Mouse (Mus musculus) kidney, embryonic 16.5 days (tissue): ENCODE results near the gene Gm48552. TPM values are rescaled to one million over a fixed set of nuclear protein-coding genes. Genes with fewer than 3 reads are reported as not detected.

ENCODE experiments used
- ATAC-seq: fragments of 200-750 bp; cut with Nextera tagmentation; 2 replicates; pipeline ENCODE4 v1.8.0; 2017; ENCODE audit warnings: moderate TSS enrichment; ENCODE audit not compliant: low FRiP score, low TSS enrichment
- H3K27ac ChIP-seq: fragments of 300-500 bp; sonication (generic); 2 replicates; pipeline ENCODE4 v1.5.1; 2014; ENCODE audit warnings: low read length
- H3K27me3 ChIP-seq: fragments of 300-500 bp; sonication (generic); 2 replicates; pipeline ENCODE4 v1.6.1; 2014; ENCODE audit warnings: low read length, control low read depth, mixed read lengths; ENCODE audit not compliant: insufficient read depth
- H3K36me3 ChIP-seq: fragments of 300-500 bp; sonication (generic); 2 replicates; pipeline ENCODE4 v1.6.1; 2014; ENCODE audit warnings: low read length, control low read depth, mixed read lengths; ENCODE audit not compliant: insufficient read depth
- H3K4me1 ChIP-seq: fragments of 300-500 bp; sonication (generic); 2 replicates; pipeline ENCODE4 v1.6.1; 2014; ENCODE audit warnings: low read length, control low read depth, mixed read lengths; ENCODE audit not compliant: insufficient read depth
- H3K4me2 ChIP-seq: fragments of 300-500 bp; sonication (generic); replicated peaks from 2 replicates; pipeline ENCODE4 v1.6.1; 2014; ENCODE audit warnings: low read depth, low read length
- H3K4me3 ChIP-seq: fragments of 300-500 bp; sonication (generic); 2 replicates; pipeline ENCODE4 v1.5.1; 2014; ENCODE audit warnings: mild to moderate bottlenecking, low read length
- H3K9ac ChIP-seq: fragments of 300-500 bp; sonication (generic); replicated peaks from 2 replicates; pipeline ENCODE4 v1.6.1; 2014; ENCODE audit warnings: low read length
- H3K9me3 ChIP-seq: fragments of 300-500 bp; sonication (generic); 2 replicates; pipeline ENCODE4 v1.6.1; 2016; ENCODE audit warnings: low read length, control low read depth
- WGBS: fragments of 180-500 bp; shearing (Covaris S2); extraction: QIAGEN DNeasy Blood & Tissue Kit; methylation state at CpG from one replicate; pipeline ENCODE4 v1.1.7; 2014; 5-methylcytosine and 5-hydroxymethylcytosine counted together
- polyA plus RNA-seq: library from polyadenylated mRNA; unstranded; fragments of >200 nt; fragmentation: Nextera tagmentation; extraction: Ambion mirVana; gene quantifications from 2 replicates; pipeline ENCODE4 v1.2.1, GENCODE M21; 2015

Gm48552 gene
- polyA plus RNA-seq, 1 experiment from 2014 or later, result 1.4 TPM

DNA sequence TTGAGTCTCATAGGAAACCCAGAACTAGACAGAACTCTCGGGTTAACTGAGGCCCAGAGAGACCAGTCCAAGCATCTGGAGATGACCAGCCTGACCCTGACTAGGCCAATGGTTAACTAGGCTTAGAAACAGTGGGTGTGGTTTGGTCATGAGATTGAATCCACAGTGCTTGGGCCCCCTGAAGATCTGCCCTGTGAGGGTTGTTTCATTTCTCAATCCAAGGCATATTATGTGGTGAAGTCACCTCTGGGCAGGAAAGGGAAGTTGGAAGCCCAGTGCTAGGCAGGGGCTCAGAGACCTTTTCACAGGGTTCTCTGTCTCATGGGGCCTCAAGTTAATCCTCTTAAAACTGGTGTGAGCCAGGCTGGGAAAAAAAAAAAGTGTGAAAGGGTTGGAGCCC, 30.0 kb upstream of the Gm48552 start:
- peaks cover 37% of the 10 kb centered on the region for H3K4me1 ChIP-seq
- H3K4me3 ChIP-seq, result peak overlapping the region; percentile 79; the same call in 1 of the 2 replicates
- no peaks in the 10 kb centered on the region for H3K9me3 ChIP-seq
- 0 out of 2 replicates have a peak overlapping the region, but pooled peaks have one; percentile 25 for H3K27ac ChIP-seq
- H3K27me3 ChIP-seq, result peaks cover 6% of the 10 kb centered on the region
- ATAC-seq, result no peak
- no peaks in the 10 kb centered on the region for H3K36me3 ChIP-seq
- H3K4me2 ChIP-seq, result peak overlapping the region; percentile 99
- H3K9ac ChIP-seq, result peak overlapping the region; percentile 83; the same call in 1 of the 2 replicates
- 56% methylated on average over 1 of the region's 1 CpGs for WGBS

DNA sequence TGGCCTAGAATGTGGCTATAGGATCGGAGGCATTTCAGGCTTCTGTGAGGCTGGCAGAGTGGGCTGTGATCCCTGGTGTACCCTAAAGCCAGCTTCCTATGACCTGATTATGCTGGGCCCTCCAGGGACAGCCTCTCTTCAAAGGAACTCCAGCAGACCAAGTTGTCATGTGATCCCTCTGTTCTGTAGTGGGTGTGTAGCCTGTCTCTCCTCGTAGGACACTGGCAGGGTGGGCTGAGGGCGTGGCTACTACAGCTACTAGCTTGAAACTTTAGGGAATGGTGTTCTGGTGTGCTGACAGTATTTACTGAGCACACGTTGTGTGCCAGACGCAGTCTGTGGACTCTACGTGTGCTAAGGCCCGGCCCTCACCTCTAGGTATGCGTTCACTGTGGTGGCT, 28.1 kb upstream of the Gm48552 start:
- Histone ChIP-seq H3K27ac (no peak overlapping the region), H3K4me1 (peaks cover 55% of the 10 kb centered on the region)
- WGBS, result 61% methylated on average over 8 of the region's 8 CpGs

DNA sequence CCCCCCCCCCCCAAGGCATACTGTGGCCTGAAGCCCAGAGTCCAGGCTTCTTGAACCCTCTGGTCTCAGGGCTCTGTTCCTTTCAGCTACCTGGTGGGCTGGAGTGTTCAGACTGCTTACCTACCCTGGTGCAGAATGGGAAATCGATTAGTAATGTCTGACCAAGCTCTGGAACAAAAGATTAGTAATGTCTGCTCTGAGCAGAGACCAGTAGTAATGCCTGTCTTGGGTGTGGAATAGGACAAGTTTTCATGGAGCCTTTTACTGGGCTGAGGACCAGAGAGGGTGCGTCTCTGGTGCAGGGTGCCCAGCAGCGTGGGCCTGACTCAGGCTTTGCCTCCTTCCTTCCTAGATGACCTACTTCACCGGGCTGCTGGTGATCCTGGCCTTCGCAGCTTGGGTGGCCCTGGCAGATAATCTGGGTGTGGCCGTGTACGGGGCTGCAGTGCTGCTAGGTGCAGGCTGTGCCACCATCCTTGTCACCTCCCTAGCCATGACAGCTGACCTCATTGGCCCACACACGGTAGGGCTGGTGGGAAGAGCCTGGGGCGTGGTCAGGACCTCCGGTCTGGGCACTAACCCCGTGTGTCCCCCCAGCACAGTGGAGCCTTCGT, 26.4 kb upstream of the Gm48552 start:
- no peak for ATAC-seq
- no peak overlapping the region for H3K4me3 ChIP-seq

More for the DNA sequence above, 28.1 kb upstream of the Gm48552 start:
- Histone ChIP-seq H3K36me3 (no peaks in the 10 kb centered on the region), H3K9me3 (no peaks in the 10 kb centered on the region), H3K4me2 (no peak overlapping the region), H3K27me3 (peaks cover 13% of the 10 kb centered on the region), H3K9ac (no peak overlapping the region), H3K4me3 (no peak overlapping the region)
- no peak for ATAC-seq

DNA sequence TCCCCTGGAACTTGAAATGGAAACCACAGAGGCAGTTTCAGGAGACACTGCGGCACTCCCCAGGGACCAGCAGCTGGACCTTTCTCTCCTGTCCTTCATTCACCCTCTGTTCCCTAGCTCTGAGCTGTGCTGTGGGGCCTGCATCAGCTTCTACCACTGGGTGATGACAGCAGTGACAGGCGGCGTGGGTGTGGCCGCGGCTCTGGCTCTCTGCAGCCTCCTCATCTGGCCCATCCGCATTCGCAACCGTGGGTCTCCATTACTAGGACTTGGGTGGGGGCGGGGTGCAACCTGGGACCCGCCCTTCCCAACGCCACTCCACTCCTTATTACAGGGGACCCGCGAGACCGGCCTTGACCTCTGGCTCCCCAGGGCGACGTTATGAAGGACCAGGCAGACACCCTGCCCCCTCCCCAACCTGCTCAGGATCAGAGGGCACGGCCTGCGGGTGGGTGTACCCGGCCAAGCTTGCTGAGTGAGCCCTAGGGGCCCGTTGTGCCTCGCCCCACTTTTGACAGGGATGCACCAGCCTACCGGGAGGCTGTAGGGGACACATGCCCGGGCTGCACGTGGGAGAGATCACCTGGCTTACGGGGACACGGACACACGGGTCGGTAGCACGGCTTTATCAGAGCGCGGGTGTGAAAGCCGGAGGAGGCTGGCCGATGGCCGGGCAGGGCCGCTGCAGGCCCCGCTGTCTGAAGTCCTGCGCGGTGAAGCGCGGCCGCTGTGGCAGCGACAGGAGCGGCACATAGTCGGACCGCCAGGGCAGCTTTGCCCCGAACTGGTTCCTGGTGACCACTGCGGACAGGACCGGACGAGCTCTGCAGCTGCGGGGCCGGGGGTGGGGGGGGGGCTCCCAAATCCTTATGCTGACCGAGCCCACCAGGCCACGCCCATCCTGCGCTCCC, 25.1 kb upstream of the Gm48552 start:
- H3K9ac ChIP-seq, result peak overlapping the region; percentile 59
- H3K27me3 ChIP-seq, result peaks cover 13% of the 10 kb centered on the region
- WGBS, result 10% methylated on average over 50 of the region's 54 CpGs
- peak; percentile 16 for ATAC-seq
- peak overlapping the region; percentile 71 for H3K4me2 ChIP-seq
- H3K4me3 ChIP-seq, result peak overlapping the region; percentile 44
- H3K4me1 ChIP-seq, result peaks cover 36% of the 10 kb centered on the region
- no peaks in the 10 kb centered on the region for H3K9me3 ChIP-seq
- no peak overlapping the region for H3K27ac ChIP-seq
- peaks cover 23% of the 10 kb centered on the region for H3K36me3 ChIP-seq

More for the DNA sequence above, 26.4 kb upstream of the Gm48552 start:
- no peaks in the 10 kb centered on the region for H3K9me3 ChIP-seq
- H3K9ac ChIP-seq, result no peak overlapping the region
- 69% methylated on average over 12 of the region's 12 CpGs for WGBS
- no peak overlapping the region for H3K4me2 ChIP-seq
- H3K4me1 ChIP-seq, result peaks cover 47% of the 10 kb centered on the region
- H3K36me3 ChIP-seq, result peaks cover 11% of the 10 kb centered on the region
- peaks cover 13% of the 10 kb centered on the region for H3K27me3 ChIP-seq
- no peak overlapping the region for H3K27ac ChIP-seq

DNA sequence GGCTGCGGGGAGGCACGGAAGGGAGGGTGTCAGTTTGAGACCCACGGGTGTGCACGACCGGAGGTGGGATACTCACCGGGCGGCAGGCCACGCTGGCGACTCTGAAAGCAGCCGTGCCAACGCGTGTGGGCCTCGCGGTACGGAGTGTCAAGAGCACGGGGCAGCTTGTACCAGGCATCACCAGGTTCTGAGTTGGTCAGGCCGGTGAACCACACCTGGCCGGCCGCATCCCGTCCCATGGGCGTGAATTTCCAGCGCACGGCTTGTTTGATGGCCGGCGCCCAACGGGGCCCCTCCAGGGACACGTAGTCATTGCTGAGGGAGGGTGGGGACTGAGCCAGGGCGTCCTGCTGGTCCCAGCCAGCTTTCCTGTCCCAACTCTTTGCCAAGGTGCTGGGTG, 24.1 kb upstream of the Gm48552 start:
- no peak overlapping the region for H3K27ac ChIP-seq
- ATAC-seq, result no peak
- WGBS, result 6% methylated on average over 28 of the region's 28 CpGs

DNA sequence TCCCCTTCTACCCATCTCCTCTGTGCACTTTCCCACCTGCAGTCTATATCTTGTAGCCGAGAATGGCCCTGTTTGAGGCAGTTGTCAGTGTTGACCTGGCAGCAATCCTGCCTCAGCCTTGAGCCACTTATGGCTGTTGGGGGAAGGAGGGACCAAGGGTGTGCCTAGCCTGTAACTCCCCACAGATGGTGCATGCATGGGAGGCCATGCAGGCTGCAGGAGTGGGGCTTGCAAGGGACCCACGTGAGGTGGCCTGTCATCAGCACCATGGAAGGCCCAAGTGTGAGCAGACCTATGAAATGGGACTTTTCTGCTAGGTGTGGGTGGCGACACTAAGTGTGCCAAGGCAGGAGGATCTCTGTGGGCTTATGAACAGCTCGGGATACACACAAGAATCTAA, 23.7 kb upstream of the Gm48552 start:
- Histone ChIP-seq H3K27ac (no peak overlapping the region), H3K4me3 (no peak overlapping the region), H3K4me2 (peak overlapping the region; percentile 71; the same call in 1 of the 2 replicates)

More for the DNA sequence above, 24.1 kb upstream of the Gm48552 start:
- Histone ChIP-seq H3K4me2 (peak overlapping the region; percentile 71), H3K36me3 (peaks cover 33% of the 10 kb centered on the region), H3K4me1 (peaks cover 30% of the 10 kb centered on the region), H3K9ac (peak overlapping the region; percentile 59), H3K9me3 (no peaks in the 10 kb centered on the region), H3K4me3 (peak overlapping the region; percentile 44), H3K27me3 (peaks cover 13% of the 10 kb centered on the region)

DNA sequence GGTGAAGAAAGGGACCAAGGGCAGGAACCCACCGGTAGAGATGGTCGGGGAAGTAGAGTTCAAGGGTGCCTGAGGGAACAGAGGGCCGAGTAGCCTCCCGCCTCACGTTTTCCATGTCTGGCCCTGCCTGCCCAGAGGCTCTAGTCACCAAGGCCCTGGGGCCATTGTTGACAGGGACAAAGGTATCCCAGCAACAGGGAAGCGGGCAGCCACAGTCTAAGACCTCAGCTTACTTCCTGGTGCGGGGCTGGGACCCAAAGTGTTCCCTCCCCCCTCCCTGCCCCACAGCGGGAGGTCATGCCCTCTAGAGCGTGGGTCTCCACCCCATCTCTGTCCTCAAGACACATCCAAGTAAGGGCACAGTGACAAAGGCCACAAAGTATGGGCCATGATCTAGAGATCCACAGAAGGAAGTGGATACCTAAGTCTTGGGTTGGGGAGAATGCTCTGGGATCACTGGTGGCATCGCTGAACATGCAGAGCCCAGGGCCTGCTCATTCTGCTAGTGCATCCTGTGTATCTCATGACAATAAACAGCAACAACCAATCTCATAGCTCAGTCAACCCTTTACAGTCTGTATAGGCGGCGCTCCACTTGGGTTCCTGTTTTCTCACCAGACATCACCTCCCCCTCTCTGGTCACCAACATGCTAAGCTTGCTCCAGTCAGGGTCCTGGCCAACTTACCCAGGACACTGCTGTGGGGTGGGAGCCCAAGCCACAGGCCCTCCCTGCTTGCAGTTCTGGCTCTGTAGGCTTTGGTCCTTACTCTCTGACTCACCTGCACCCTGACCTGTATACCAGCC, 22.9 kb upstream of the Gm48552 start, which contains the start of gene 4930404N11Rik:
4930404N11Rik (minus strand) TSS at position 145 of the 805 bp plus-strand sequence.
- ATAC-seq, result no peak
- Histone ChIP-seq H3K36me3 (peaks cover 45% of the 10 kb centered on the region), H3K4me2 (peak within 1 kb of the TSS; percentile 71), H3K4me3 (peak within 1 kb of the TSS; percentile 44), H3K27me3 (peaks cover 13% of the 10 kb centered on the region), H3K9me3 (no peaks in the 10 kb centered on the region), H3K27ac (no peak within 1 kb of the TSS), H3K9ac (peak within 1 kb of the TSS; percentile 59), H3K4me1 (peaks cover 30% of the 10 kb centered on the region)
- 27% methylated on average over 12 of the region's 12 CpGs for WGBS

More for the DNA sequence above, 23.7 kb upstream of the Gm48552 start:
- Histone ChIP-seq H3K9me3 (no peaks in the 10 kb centered on the region), H3K4me1 (peaks cover 30% of the 10 kb centered on the region), H3K27me3 (peaks cover 13% of the 10 kb centered on the region), H3K36me3 (peaks cover 37% of the 10 kb centered on the region), H3K9ac (no peak overlapping the region)
- WGBS, result 34% methylated on average over 4 of the region's 4 CpGs
- no peak for ATAC-seq

DNA sequence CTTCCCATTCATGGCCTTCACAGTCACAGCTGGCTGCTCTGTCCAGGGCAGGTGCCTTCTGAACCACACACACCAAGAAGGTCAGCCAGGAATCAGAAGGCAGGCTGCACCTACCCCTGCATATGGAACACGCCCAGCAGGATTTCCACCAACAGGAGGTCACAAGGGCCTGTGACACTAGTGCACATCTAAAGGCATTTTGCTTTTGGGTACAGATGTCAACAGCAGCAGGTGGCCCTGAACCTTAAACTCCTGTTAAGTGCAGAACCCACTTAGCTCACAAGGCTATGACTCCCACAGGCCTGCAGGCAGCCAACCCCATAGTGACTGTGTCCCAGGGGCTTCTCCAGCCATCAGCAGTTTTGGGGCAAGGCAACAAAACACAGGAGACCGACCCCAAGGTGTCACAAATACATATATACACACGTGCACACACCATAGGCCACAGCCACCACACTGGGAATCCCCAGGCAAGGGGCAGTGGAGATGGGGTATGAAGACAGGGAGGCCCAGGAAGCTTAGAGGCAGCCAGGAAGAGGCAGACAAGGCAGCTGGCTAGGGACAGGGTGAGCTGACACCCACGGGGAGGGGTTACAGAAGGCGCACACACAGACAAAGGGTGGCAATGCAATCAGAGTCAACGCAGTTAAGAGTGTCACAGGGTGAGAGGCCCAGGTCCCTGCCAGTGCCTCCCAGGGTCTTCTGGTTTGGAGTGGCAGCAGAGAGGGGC, 22.2 kb upstream of the Gm48552 start:
- H3K4me3 ChIP-seq, result no peak overlapping the region
- H3K27ac ChIP-seq, result no peak overlapping the region
- no peak overlapping the region for H3K4me2 ChIP-seq
- no peaks in the 10 kb centered on the region for H3K9me3 ChIP-seq
- no peak for ATAC-seq
- H3K27me3 ChIP-seq, result peaks cover 13% of the 10 kb centered on the region
- WGBS, result 81% methylated on average over 6 of the region's 6 CpGs
- H3K4me1 ChIP-seq, result peaks cover 30% of the 10 kb centered on the region
- peaks cover 52% of the 10 kb centered on the region for H3K36me3 ChIP-seq
- H3K9ac ChIP-seq, result no peak overlapping the region

DNA sequence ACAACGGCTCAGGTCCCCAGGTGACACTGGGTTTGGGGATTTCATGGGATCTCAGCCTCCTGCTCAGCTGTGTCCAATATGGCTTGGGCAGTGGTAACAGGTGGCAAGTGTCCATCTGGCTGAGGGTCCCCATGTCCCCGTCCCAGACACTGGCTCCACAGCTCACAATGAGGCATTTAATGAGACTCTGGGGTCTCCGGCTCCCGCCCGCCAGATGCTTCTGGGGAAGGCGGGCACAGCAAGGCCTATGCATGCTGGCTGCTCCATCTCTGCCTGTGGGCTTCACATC, 21.7 kb upstream of the Gm48552 start:
- Histone ChIP-seq H3K4me3 (no peak overlapping the region), H3K27me3 (peaks cover 13% of the 10 kb centered on the region), H3K4me1 (peaks cover 30% of the 10 kb centered on the region), H3K4me2 (no peak overlapping the region), H3K9me3 (no peaks in the 10 kb centered on the region), H3K27ac (no peak overlapping the region), H3K9ac (no peak overlapping the region), H3K36me3 (peaks cover 56% of the 10 kb centered on the region)
- no peak for ATAC-seq
- WGBS, result 85% methylated on average over 6 of the region's 6 CpGs
